Mouse (Mus musculus) liver, embryonic 14.5 days (tissue): ENCODE results near the gene Sfrp4.

Experiments used
- CTCF ChIP-seq: IDR thresholded peaks from 2 replicates; pipeline ENCODE4 v1.5.1; 2016; ENCODE audit warnings: antibody characterized with exemption, low read depth, control low read depth
- EP300 ChIP-seq: IDR thresholded peaks from 2 replicates; pipeline ENCODE4 v1.6.1; 2016; ENCODE audit warnings: antibody characterized with exemption, low read depth

GRCm38 (mm10) chr13:19602531-19602930 lies 20.4 kb upstream of the Sfrp4 start:
- TF ChIP-seq CTCF (no peak), EP300 (no peak)
